Mouse (Mus musculus): ENCODE data around the gene Sdhaf2.
A peak's percentile ranks its signal among the peaks of the same experiment; 100 is the strongest.
"Not testable (repeated sequence)": the region's sequence is repeated elsewhere in the genome, so short reads cannot be mapped to it uniquely, and the experiment has no call there.

Gene Sdhaf2

DNA sequence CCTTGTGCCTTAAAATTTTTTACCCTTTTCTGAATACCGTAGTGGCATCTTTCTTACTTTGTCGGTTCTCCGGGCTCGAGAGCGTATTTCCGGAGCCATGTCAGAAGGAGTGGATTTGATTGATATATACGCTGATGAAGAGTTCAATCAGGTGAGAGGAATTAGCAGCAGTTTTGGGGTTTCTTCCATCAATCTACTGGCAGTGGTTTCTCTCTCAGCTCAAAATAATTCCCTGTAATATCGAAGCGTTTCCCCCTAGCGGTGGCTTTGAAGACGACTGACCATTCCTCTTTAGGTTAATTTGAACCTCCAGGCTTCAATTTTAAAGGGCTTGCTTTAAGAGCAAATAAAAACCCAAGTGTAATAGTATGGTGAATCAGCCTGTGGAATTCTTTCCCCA is at the start of gene Sdhaf2:
Gene Sdhaf2 (minus strand): TSS at position 233 of the 400 bp plus-strand sequence.
- peak; percentile 14 for DNase-seq (ENCODE audit: low spot score)

DNA sequence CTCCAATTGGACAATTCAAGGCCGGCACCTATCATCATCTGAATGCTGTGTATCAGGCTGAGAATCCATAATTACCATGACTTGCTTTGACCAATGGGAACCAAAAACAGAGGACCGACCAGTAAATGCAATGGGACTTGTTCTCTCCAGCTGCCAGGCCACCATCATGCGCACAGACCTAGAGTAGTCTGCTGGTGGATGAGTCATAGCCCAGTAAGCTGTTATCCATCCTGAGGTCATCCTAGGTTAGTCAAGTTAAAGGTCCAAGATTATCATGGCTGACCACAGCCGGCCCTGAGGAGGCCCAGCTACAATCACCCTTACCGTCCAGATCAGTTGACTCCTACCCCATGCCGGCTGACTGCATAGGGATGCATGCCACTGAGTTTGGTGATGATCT is 43.7 kb upstream of the Sdhaf2 start:
- no peak for DNase-seq (ENCODE audit: low spot score)

GRCm38 (mm10) chr19:10565217-10565616 is 39.3 kb upstream of the Sdhaf2 start:
- no peak for DNase-seq (ENCODE audit: low spot score)

DNA sequence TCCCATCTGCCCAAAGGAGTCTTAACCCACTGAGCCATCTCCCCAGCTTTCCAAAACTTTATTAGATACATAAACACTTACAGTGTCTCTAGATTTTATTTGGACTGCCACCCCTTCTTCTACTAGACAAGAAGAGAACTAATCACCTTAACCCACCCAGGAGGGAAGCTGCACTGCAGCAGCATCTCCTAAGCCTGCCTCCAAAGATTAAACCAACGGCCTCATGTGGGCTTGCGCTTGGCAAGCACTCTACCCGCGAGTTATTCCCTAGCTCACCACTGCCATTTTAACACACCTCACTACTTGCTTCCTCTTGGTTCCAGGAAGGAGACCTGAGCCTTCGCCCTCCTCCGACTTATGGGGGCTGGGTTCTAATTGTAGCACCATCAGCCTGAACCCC is 38.3 kb upstream of the Sdhaf2 start:
- DNase-seq (ENCODE audit: low spot score), result no peak

DNA sequence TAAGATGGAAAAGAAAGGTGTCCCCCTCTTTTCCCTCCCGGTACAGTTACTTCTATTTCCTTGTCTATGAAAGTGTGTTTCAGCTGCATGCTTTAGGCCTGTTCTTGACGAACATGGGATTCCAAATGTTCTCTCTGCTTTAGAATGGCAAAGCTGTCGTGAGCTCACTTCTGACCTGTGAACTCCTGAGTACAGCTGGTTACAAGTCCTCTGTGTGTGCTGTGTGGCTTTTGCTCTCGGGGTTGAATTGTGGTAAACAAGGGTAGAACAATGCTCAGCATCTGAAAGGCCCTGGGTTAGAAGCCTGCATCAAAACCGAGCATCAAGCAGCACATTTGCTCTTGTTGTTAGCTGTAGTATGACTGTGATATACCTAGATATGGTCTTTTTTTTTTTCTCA is 36.4 kb upstream of the Sdhaf2 start:
- DNase-seq (ENCODE audit: low spot score), result no peak

DNA sequence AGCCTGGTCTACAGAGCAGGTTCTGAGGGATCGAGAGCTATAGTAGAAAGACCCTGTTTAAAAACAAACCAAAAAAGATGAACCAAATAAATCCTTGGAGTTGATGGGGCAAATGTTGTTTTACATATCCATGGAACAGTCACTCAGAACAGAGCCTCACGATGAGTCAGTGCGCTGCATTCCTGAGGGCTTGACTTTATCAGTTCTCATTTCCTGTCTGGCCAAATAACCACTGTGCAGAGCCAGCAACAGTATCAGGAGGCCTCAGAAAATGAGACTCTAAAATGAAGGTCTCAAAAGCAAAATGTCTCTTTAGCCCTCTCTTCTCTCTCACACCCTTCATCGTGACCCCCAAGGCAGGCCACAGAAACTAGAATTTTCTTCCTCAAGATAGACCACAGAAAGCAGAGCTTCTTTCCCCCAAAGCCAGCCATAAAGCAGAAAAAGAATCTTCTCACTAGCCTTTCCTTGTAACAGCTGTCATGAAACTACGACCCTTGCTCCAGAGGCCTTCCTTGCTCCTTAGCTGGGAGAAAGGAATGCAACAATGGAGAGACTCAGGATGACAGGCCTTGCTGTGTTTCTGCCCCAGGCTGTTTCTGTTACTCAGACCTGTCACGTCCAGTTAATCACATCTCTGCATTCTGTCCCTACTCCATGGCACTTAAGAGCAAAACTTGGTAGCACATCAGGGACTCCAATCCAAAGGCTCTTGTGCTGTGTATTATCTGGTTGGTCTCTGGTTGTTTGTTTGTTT is 35.8 kb upstream of the Sdhaf2 start:
- no peak for DNase-seq (ENCODE audit: low spot score)

DNA sequence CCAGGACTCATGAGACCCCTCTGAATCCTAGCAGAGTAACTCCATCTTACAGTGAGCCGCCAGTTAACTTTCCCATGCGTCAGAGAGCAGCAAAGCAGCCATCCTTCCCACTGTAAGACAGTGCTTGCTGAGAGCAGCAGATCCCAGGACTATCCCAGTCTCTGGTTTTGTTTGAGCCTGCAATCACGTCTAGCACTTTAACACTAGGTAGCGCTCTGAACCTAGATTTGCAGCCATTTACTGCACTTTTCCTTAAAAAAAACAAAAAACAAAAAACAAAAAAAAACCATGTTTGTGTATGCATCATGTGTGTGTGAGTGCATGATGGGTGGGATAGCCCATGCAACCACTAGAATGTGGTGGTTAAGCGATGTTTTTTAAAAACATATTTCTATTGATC is 34.2 kb upstream of the Sdhaf2 start:
- no peak for DNase-seq (ENCODE audit: low spot score)

DNA sequence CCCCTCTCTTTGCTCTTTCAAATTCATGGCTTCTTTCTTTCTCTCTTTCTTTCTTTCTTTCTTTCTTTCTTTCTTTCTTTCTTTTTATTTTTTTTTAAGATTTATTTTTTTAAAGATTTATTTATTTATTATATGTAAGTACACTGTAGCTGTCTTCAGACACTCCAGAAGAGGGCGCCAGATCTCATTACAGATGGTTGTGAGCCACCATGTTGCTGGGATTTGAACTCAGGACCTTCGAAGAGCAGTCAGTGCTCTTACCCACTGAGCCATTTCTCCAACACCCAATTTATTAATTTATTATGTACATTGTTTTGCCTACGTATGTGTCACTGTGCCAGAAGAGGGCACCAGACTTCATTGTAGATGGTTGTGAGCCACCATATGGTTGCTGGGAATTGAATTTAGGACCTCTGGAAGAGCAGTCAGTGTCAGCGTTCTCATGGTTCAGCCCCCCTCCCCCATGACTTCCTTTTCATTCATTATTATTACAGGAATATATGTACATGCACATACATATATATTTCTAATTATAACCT is 32.0 kb upstream of the Sdhaf2 start:
- not testable (repeated sequence) for DNase-seq (ENCODE audit: low spot score)

DNA sequence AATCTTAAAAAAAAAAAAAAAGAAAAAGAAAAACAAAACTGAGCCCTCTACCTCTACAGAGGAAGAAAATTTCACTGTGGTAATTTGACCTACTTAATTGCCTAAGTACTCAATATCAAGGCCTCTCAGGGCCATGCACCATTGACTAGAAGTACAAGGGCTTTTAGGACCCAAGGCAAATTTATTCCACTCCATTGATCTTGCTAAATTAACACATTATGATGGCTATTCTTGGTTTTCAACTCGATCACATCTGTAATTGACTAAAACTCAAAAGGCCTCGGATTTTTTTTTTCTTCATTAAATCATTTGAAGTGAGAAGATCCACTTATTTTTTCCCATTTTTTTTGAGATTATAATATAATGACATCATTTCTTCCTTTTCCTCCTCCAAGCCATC is 31.5 kb upstream of the Sdhaf2 start:
- no peak for DNase-seq (ENCODE audit: low spot score)

- DNase-seq (ENCODE audit: low spot score), result no peak
These were observed 31.1 kb upstream of the Sdhaf2 start for GRCm38 (mm10) chr19:10557001-10557400.

DNA sequence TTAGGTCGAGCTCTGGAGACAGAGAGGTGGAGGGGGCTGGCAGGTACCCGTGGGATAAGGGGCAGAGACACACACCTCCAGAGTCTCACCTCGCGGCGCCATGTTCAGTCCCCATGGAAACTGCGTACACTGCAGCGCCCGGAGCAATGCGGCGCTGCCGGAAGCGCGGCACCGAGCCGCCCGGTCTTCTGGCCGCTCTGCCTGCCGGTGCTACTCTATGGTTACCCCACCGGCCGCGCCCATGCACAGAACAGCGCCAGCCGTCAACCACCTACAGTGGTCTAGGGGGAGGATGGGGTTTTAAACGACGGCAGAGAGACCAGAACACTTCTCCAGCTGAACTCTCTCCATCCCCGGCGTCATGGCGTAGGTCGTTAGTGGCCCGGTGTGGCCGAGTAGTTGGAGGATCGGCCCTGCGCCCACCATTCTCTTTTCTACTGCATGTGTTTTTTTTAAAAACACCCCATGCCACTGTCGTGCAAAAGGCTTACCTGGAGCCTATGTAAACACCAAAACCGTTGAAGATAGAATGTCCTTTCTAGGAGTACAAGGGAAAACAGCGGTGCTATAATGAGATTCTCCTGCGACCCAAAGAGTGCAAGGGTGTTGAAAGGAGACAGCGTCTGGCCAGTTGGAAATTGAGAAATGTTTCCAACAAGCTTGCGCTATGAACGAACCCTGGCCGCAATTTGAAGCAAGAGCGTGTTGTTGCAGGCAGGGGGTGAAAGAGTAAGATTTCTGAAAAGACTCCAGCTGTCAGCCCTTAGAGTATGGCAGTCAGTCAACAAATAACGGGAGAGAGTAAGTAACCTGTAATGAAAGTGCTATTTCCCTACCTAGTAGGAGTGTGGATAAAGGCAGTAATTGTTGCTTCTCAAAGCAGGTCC is 29.9 kb upstream of the Sdhaf2 start, which contains the start of gene Tmem216:
Gene Tmem216 (minus strand): TSS at position 615 of the 887 bp plus-strand sequence.
- DNase-seq (ENCODE audit: low spot score), result peak; percentile 90

DNA sequence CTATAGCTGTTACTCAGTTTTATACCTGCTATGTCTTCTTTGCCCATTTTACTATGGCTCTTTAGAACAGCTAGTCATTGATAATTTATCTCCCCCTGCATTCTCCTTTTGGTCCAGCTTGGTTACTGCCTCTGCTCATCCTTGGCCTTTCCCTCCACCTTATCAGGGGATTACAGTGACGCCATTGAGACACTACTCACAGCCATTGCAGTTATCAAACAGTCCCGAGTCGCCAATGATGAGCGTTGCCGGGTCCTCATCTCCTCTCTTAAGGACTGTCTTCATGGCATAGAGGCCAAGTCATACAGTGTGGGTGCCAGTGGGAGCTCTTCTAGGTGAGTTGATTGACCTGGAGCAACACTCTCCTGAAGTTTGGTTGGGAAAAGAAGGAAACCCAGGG is 13.5 kb upstream of the Sdhaf2 start:
- no peak for DNase-seq (ENCODE audit: low spot score)

- DNase-seq (ENCODE audit: low spot score), result no peak
These were observed 4.1 kb upstream of the Sdhaf2 start for GRCm38 (mm10) chr19:10530082-10530481.

DNA sequence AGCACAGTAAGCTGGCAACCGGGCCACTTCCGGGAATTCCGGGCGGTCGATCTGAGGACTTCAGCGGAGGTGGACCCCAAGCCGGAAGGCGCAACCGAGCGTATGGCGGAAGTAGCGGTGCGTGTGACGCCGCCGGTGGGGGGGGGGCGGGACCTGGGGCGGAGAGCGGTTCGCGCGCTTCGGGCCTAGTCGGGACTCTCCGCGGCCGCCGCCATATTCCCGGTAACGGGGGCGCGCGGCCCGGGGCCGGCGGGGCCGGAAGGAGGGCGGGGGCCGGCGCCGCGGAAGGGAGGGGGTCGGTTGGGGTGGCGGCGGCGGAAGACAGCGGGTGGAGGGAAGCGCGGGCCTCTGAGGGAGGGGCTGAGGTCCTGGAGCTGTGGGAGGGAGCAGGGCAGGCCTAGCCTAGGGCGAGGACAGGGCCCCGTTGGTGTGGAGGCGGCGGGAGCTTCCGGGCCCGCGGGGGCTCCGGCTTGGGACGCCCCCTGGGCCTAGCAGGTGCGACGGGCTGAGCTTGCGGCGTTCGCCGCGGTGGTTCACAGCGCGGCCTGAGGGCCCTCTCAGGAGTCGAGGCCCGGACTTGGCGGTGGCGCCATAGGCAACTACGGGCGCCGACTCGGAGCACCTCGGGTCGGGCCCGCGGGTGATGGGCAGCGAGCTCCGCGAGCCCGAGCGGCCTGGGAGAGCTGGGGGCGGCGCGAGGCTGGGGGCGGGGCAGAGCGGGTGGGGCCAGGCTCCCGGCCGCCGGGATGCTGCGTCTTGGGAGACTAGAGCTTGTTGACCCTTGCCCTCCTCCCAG is 638 bp downstream of the Sdhaf2 start, which contains the start of gene Cpsf7:
Gene Cpsf7 (plus strand): TSS at position 161 of the 796 bp plus-strand sequence.
- peak; percentile 92 for DNase-seq (ENCODE audit: low spot score)

GRCm38 (mm10) chr19:10524784-10525105 is 1.2 kb downstream of the Sdhaf2 start:
- DNase-seq (ENCODE audit: low spot score), result no peak

GRCm38 (mm10) chr19:10523483-10524080 is 2.4 kb downstream of the Sdhaf2 start:
- DNase-seq (ENCODE audit: low spot score), result no peak

- no peak for DNase-seq (ENCODE audit: low spot score)
These were observed 4.0 kb downstream of the Sdhaf2 start for GRCm38 (mm10) chr19:10521926-10522325.

GRCm38 (mm10) chr19:10520355-10520754 is 5.6 kb downstream of the Sdhaf2 start:
- DNase-seq (ENCODE audit: low spot score), result no peak

DNA sequence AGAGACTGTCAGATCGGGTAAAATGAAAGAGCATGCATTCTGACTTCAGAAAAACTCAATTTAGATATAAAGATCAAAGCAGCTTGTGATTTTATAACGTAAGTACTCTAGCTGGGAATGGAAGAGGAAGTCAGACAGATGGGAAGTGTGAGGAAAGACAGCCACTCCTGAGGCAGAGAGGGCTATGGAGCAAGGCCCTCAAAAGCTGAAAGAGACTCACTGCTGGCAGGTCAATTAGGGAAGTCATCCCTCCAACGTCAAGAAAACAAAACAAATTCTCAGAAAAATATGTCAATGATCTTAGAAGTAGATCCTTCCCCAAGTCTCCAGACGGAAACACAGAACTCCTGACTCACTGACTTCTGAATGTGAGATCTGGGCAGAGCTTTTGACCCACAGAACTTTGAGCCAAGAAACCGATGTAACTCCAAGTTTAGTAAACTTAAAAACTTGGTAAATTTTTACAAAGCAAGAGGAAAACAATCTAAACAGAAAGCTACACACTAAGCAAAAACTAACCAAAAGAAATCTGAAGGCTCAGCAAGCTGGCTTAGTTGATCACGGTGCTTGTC is 15.1 kb downstream of the Sdhaf2 start:
- peak; percentile 45 for DNase-seq (ENCODE audit: low spot score)

GRCm38 (mm10) chr19:10502571-10502970 is 23.4 kb downstream of the Sdhaf2 start:
- peak; percentile 38 for DNase-seq (ENCODE audit: low spot score)

DNA sequence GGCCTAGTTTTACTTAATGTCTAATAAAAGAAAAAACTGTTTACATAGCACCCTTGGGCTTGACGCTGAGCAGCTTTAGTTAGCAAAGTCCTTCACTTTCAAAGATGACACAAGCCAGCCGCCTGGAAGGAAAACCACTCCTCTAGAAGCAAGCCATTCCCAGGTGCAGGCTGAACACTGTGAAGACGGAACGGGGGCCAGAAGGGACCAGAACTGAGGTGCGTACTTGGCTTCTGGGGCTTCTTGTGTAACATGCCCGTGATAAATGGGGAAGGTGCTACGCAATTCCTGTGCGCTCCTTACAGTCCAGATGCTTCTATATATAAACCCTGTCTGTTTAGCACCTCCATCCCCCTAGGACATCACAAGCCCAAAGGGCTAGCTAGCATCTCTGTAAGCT is 25.4 kb downstream of the Sdhaf2 start:
- DNase-seq (ENCODE audit: low spot score), result no peak

All from lung, postnatal 25 days (tissue).